Mouse (Mus musculus): Measurements from ENCODE around the gene Pnpt1. TPM values are rescaled to one million over a fixed set of nuclear protein-coding genes. Genes with fewer than 3 reads are reported as not detected.
A peak's percentile ranks its signal among the peaks of the same experiment; 100 is the strongest.

The Pnpt1 gene
- polyA plus RNA-seq, 1 experiment from 2014 or later: 43.1 TPM

DNA sequence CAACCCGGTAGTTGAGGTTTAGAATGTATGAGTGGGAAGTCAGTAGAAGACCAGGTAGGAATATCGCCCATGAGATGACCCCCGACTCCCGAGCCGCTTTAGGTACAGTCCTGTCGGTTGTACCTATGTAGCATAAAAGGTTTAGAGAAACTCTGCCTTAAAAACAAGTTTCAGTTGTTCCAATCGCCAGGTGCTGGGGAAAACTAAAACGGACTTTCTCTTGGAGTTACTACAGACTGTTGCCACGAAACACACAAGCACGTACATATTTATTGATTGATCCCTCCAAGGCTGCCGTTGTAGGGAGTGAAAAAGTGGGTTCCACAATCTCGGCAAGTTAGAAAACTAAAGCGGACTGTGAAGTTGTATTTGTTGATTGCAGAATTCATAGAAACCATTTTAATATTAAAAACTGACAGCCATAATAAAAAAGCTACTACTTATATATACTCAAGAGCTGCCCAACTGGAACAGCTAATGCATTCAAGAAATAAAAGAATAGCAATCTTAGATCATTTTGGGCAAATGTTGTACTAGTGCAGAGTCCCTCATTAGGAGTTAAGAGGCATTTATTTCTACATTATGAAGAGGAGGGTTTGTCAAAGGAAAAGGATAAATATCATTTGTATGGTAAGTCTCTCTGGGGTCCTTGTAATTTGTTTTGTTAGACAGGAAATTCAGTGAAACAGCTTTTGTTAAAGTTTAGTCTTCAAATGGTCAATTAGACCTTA is 43.3 kb downstream of the Pnpt1 start:
- 9% methylated on average over 13 of the region's 13 CpGs for WGBS
- Histone ChIP-seq H3K4me1 (replicated peaks) (peaks cover 8% of the 10 kb centered on the region), H3K36me3 (peaks cover 5% of the 10 kb centered on the region; the same call in 1 of the 2 replicates), H3K9me3 (no peaks in the 10 kb centered on the region), H3K27ac (peak overlapping the region; percentile 97), H3K9ac (replicated peaks) (peak overlapping the region; percentile 97), H3K27me3 (no peaks in the 10 kb centered on the region), H3K4me3 (replicated peaks) (peak overlapping the region; percentile 85), H3K4me2 (peak overlapping the region; percentile 73)
- no peak; the same call in none of the 2 replicates for ATAC-seq (ENCODE audit: insufficient number of reproducible peaks, insufficient read depth, low FRiP score, low TSS enrichment, low read depth)

DNA sequence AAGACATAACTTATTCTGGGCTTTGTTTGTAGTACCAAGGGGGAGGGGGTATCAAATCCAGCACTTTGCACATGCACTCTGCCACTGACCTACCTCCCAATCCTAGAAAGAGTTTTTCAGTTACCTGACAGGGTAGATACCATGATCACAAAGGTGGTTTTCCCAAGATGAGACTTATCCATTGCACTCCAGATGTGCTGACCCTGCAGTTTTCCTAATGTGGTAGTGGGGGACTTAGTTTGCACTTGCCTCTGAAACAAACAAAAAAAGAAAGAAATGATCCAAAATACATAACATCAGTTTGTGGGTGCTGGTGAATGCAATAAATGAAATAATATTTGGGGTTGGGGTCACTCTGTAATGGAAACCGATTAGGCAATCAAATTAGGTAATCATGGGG is 48.8 kb downstream of the Pnpt1 start:
- H3K4me3 ChIP-seq (replicated peaks): no peak overlapping the region
- ATAC-seq (ENCODE audit: insufficient number of reproducible peaks, insufficient read depth, low FRiP score, low TSS enrichment, low read depth): no peak
- no peak overlapping the region for H3K9ac ChIP-seq (replicated peaks)
- H3K27ac ChIP-seq: no peak overlapping the region
- no peaks in the 10 kb centered on the region for H3K9me3 ChIP-seq
- no peaks in the 10 kb centered on the region for H3K4me1 ChIP-seq (replicated peaks)
- H3K4me2 ChIP-seq: no peak overlapping the region
- H3K36me3 ChIP-seq: peaks cover 26% of the 10 kb centered on the region
- WGBS: 94% methylated on average over 1 of the region's 1 CpGs
- H3K27me3 ChIP-seq: no peaks in the 10 kb centered on the region

DNA sequence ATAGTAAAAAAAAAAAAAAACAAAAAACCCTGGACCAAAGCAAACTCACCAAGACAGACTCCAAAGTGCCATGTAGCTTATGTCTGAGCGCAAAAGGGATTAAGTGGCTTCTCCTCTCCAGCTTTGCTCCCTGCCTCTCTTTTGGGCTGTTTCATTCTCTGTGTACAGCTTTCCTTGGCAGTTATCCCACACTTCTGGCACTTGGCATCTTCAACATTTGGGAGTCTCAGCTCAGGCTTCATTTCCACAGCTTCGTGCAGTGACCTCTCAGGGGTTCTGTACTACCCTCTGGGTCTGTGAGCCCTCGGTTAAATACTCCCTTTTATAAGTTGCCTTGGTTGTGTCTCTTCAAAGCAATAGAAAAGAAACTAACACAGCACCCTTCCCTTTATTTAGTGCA is 50.1 kb downstream of the Pnpt1 start:
- ATAC-seq (ENCODE audit: insufficient number of reproducible peaks, insufficient read depth, low FRiP score, low TSS enrichment, low read depth): no peak
- Histone ChIP-seq H3K36me3 (peaks cover 39% of the 10 kb centered on the region), H3K4me2 (no peak overlapping the region), H3K9ac (replicated peaks) (no peak overlapping the region), H3K27ac (no peak overlapping the region), H3K27me3 (no peaks in the 10 kb centered on the region), H3K4me1 (replicated peaks) (no peaks in the 10 kb centered on the region), H3K9me3 (no peaks in the 10 kb centered on the region), H3K4me3 (replicated peaks) (no peak overlapping the region)
- 93% methylated on average over 3 of the region's 3 CpGs for WGBS

DNA sequence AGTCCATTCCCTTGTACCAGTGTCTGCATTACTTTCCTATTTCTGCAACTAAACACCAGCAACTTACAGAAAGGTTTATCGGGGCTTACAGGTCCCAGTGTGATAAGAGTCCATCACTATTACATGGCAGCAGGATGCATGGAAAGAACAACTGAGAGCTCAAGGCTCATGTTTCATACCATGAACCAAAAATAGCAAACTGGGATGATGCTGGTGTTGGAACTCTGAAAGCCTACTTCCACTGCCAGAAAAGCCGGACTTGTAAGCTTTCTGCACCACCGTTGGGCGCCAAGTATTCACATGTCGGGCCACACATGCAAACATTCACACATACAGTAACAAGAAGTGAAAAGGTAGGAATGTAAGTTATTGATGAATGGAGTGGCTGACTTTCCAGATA is 51.2 kb downstream of the Pnpt1 start:
- Histone ChIP-seq H3K4me2 (no peak overlapping the region), H3K27me3 (no peaks in the 10 kb centered on the region), H3K36me3 (peaks cover 50% of the 10 kb centered on the region), H3K4me1 (replicated peaks) (no peaks in the 10 kb centered on the region), H3K9me3 (no peaks in the 10 kb centered on the region), H3K27ac (no peak overlapping the region), H3K9ac (replicated peaks) (no peak overlapping the region), H3K4me3 (replicated peaks) (no peak overlapping the region)
- WGBS: 96% methylated on average over 5 of the region's 5 CpGs
- ATAC-seq (ENCODE audit: insufficient number of reproducible peaks, insufficient read depth, low FRiP score, low TSS enrichment, low read depth): no peak

DNA sequence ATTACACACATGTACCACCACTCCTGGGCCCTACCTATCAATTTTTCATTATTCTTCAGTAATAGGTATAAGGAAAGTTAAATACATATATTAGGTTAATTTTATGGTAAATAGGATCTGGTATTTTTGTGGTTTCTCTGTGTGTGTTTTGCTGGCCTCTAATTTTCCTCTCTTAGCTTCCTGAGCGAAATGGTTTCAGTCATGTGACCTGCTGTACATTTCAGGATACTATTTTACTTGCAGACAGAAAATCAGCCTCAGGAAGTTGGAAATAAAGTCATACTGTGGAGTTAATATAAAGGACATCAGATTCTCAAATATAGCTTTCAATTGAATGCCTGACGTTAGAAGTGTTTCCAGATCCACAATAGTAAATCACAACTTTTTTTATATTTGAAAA is 58.4 kb downstream of the Pnpt1 start:
- H3K27me3 ChIP-seq: no peaks in the 10 kb centered on the region
- H3K9me3 ChIP-seq: no peaks in the 10 kb centered on the region
- no peak for ATAC-seq (ENCODE audit: insufficient number of reproducible peaks, insufficient read depth, low FRiP score, low TSS enrichment, low read depth)
- H3K4me3 ChIP-seq (replicated peaks): no peak overlapping the region
- H3K27ac ChIP-seq: no peak overlapping the region
- no peaks in the 10 kb centered on the region for H3K4me1 ChIP-seq (replicated peaks)
- no peak overlapping the region for H3K9ac ChIP-seq (replicated peaks)
- WGBS: 91% methylated on average over 2 of the region's 2 CpGs
- H3K4me2 ChIP-seq: no peak overlapping the region
- peaks cover 56% of the 10 kb centered on the region for H3K36me3 ChIP-seq

DNA sequence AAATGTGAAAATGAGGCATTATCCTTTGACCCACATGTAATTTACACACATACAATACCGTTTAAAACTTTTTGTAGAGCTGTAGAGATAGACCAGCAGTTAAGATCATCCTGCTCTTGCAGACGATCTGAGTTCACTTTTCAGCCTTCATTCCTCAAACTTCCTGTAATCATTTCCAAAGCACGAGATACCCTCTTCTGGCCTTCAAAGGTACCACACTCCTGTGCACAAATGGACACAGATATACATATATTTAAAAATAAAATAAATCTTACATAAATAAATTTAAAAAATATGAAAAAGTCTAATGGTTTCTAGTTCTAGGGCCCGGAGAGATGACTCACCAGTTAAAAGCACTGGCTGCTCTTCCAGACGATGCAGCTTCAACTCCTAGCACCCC is 73.1 kb downstream of the Pnpt1 start:
- no peak for ATAC-seq (ENCODE audit: insufficient number of reproducible peaks, insufficient read depth, low FRiP score, low TSS enrichment, low read depth)
- no peak overlapping the region for H3K27ac ChIP-seq
- no peak overlapping the region for H3K9ac ChIP-seq (replicated peaks)
- H3K4me3 ChIP-seq (replicated peaks): no peak overlapping the region
- 87% methylated on average over 5 of the region's 5 CpGs for WGBS
- no peak overlapping the region for H3K4me2 ChIP-seq
- H3K36me3 ChIP-seq: peaks cover 54% of the 10 kb centered on the region
- no peaks in the 10 kb centered on the region for H3K27me3 ChIP-seq
- no peaks in the 10 kb centered on the region for H3K9me3 ChIP-seq
- no peaks in the 10 kb centered on the region for H3K4me1 ChIP-seq (replicated peaks)

DNA sequence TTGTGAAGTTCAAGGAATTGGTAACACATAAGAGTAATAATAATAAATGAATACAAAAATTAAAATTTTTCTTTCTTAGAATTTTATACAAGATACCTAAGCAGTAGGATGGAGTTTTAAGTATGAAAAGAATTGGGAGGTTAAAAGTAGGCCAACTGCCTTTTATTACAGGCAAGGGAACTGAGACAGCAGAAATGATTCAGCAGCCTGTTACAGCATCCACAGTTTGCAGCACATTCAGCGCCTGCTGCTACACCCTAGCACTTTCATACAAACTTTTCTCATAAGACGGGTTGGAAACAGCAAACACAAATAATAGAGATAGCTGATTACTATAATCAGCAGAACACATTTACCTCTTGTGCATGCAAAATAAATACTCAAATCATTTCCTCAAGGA is 79.2 kb downstream of the Pnpt1 start:
- H3K4me1 ChIP-seq (replicated peaks): no peaks in the 10 kb centered on the region
- H3K36me3 ChIP-seq: peaks cover 46% of the 10 kb centered on the region
- H3K27ac ChIP-seq: no peak overlapping the region
- WGBS: 99% methylated on average over 2 of the region's 2 CpGs
- ATAC-seq (ENCODE audit: insufficient number of reproducible peaks, insufficient read depth, low FRiP score, low TSS enrichment, low read depth): no peak
- no peaks in the 10 kb centered on the region for H3K9me3 ChIP-seq
- H3K4me2 ChIP-seq: no peak overlapping the region
- no peak overlapping the region for H3K9ac ChIP-seq (replicated peaks)
- H3K4me3 ChIP-seq (replicated peaks): no peak overlapping the region
- no peaks in the 10 kb centered on the region for H3K27me3 ChIP-seq

Other genes with a start within 250 kb of the Pnpt1 start
- gene Ppp4r3b, start 42.1 kb downstream of the Pnpt1 start, polyA plus RNA-seq (2016; fragmentation: Nextera tagmentation; extraction: Ambion mirVana): 102 and 110 TPM in 2 replicates
- gene Cfap36, start 116.7 kb downstream of the Pnpt1 start, polyA plus RNA-seq (2016; fragmentation: Nextera tagmentation; extraction: Ambion mirVana): 63.2 and 64.4 TPM in 2 replicates
- gene Ccdc88a, start 242.9 kb downstream of the Pnpt1 start, polyA plus RNA-seq (2016; fragmentation: Nextera tagmentation; extraction: Ambion mirVana): 61.5 and 72.2 TPM in 2 replicates

Data from limb, embryonic 12.5 days (tissue).